Mouse (Mus musculus): Measurements from ENCODE around the gene Olfr585. TPM values are rescaled to one million over a fixed set of nuclear protein-coding genes. Genes with fewer than 3 reads are reported as not detected.

The Olfr585 gene
- polyA plus RNA-seq (2014; fragmentation: Nextera tagmentation; extraction: Ambion mirVana): not detected in 2 replicates

DNA sequence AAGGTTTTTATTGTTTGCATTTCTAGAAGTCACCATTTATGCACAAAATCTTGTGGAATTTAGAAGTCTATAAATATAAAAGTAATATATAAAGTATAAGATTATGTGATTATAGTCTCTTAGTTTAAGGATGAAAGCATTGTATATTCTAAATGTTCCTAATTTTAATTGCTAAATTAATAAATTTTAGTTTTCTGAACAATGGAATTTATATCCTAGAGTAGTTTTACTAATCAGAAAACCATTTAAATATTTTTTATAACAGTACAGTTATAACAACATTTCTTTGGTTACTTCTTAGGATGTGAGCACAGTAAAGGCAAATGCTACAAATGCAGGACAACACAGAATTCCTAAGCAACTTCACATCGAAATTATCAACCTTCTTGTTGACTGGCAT is at the start of gene Olfr585:
Gene Olfr585 (plus strand): TSS at position 301 of the 400 bp plus-strand sequence.
- DNase-seq (ENCODE audit: low spot score): no peak
- 93% methylated on average over 1 of the region's 1 CpGs for WGBS
- H3K27me3 ChIP-seq (ENCODE audit: control insufficient read depth, insufficient read depth, low read length): no peaks in the 10 kb centered on the region

GRCm38 (mm10) chr7:103051000-103051399 is 46.5 kb upstream of the Olfr585 start, which contains the start of gene Olfr583:
Olfr583 (plus strand) TSS chr7:103051300.
- H3K4me1 ChIP-seq (ENCODE audit: control insufficient read depth, insufficient read depth, low read length): no peaks in the 10 kb centered on the region
- H3K4me3 ChIP-seq (ENCODE audit: low read depth, low read length): no peak within 1 kb of the TSS
- no peaks in the 10 kb centered on the region for H3K27me3 ChIP-seq (ENCODE audit: control insufficient read depth, insufficient read depth, low read length)
- ATAC-seq (ENCODE audit: insufficient read depth, low FRiP score, low TSS enrichment) (no peak), DNase-seq (ENCODE audit: low spot score) (no peak)
- WGBS: 82% methylated on average over 1 of the region's 1 CpGs
- H3K27ac ChIP-seq (ENCODE audit: low read depth, low read length): no peak within 1 kb of the TSS
- H3K9ac ChIP-seq (ENCODE audit: low read length): no peak within 1 kb of the TSS
- H3K36me3 ChIP-seq (ENCODE audit: control insufficient read depth, insufficient read depth, low read length): no peaks in the 10 kb centered on the region
- H3K9me3 ChIP-seq (ENCODE audit: control insufficient read depth, low read length): no peaks in the 10 kb centered on the region
- no peak within 1 kb of the TSS for H3K4me2 ChIP-seq (ENCODE audit: low read depth)

More for the DNA sequence above, at the start of gene Olfr585:
- no peaks in the 10 kb centered on the region for H3K9me3 ChIP-seq (ENCODE audit: control insufficient read depth, low read length)
- H3K27ac ChIP-seq (ENCODE audit: low read depth, low read length): no peak within 1 kb of the TSS
- no peak within 1 kb of the TSS for H3K4me3 ChIP-seq (ENCODE audit: low read depth, low read length)
- H3K4me2 ChIP-seq (ENCODE audit: low read depth): no peak within 1 kb of the TSS
- H3K9ac ChIP-seq (ENCODE audit: low read length): no peak within 1 kb of the TSS
- H3K4me1 ChIP-seq (ENCODE audit: control insufficient read depth, insufficient read depth, low read length): no peaks in the 10 kb centered on the region
- ATAC-seq (ENCODE audit: insufficient read depth, low FRiP score, low TSS enrichment): no peak
- H3K36me3 ChIP-seq (ENCODE audit: control insufficient read depth, insufficient read depth, low read length): no peaks in the 10 kb centered on the region

DNA sequence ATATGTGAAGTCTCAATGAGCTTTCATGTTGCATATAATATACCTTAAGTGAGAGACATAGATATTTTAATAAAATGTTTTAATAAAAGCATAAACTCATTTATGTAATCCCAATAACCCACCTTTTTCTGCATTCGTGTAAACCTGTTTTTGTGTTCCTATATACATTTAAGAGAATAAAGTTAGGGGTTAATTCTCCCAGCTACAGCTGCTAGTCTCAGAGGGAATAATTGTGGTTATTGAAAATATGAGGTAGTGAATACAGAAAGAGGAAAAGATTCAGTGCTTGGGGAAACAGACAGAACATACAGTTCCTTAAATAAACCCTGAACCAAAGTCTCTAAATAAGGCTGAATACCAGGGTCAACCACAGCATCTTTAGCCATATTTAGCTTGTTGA is 15.9 kb upstream of the Olfr585 start, which contains the start of gene Olfr584:
Gene Olfr584 (plus strand): TSS at position 301 of the 400 bp plus-strand sequence.
- ATAC-seq (ENCODE audit: insufficient read depth, low FRiP score, low TSS enrichment) (no peak), DNase-seq (ENCODE audit: low spot score) (no peak)
- WGBS: 90% methylated on average over 1 of the region's 1 CpGs

DNA sequence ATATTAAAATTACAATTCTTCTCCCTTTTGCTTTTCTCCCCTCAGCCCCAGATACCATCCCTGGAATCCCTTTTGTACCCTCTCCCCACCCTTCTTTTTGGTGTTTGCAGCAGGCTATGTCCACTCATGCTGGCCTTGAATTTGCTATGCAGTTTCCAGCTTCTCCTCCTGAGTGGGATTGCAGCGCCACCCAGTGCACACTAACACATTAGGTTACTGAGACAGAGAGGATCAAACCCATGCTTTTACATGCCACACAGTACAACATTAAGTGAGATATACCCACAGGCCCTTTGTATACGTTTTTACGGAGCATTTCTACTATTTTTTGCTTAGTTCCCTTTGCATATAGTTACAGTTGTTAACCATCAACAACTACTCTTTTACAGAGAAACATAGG is 21.9 kb downstream of the Olfr585 start:
- H3K27me3 ChIP-seq (ENCODE audit: control insufficient read depth, insufficient read depth, low read length): no peaks in the 10 kb centered on the region
- H3K9me3 ChIP-seq (ENCODE audit: control insufficient read depth, low read length): no peaks in the 10 kb centered on the region
- no peaks in the 10 kb centered on the region for H3K36me3 ChIP-seq (ENCODE audit: control insufficient read depth, insufficient read depth, low read length)
- H3K27ac ChIP-seq (ENCODE audit: low read depth, low read length): no peak overlapping the region
- H3K4me2 ChIP-seq (ENCODE audit: low read depth): no peak overlapping the region
- no peaks in the 10 kb centered on the region for H3K4me1 ChIP-seq (ENCODE audit: control insufficient read depth, insufficient read depth, low read length)
- WGBS: 50% methylated on average over 3 of the region's 3 CpGs
- no peak overlapping the region for H3K9ac ChIP-seq (ENCODE audit: low read length)
- DNase-seq (ENCODE audit: low spot score): no peak
- H3K4me3 ChIP-seq (ENCODE audit: low read depth, low read length): no peak overlapping the region
- no peak for ATAC-seq (ENCODE audit: insufficient read depth, low FRiP score, low TSS enrichment)

More for the DNA sequence above, 15.9 kb upstream of the Olfr585 start, which contains the start of gene Olfr584:
- Histone ChIP-seq H3K4me2 (ENCODE audit: low read depth) (no peak within 1 kb of the TSS), H3K27me3 (ENCODE audit: control insufficient read depth, insufficient read depth, low read length) (no peaks in the 10 kb centered on the region), H3K4me1 (ENCODE audit: control insufficient read depth, insufficient read depth, low read length) (no peaks in the 10 kb centered on the region), H3K4me3 (ENCODE audit: low read depth, low read length) (no peak within 1 kb of the TSS), H3K36me3 (ENCODE audit: control insufficient read depth, insufficient read depth, low read length) (no peaks in the 10 kb centered on the region), H3K9ac (ENCODE audit: low read length) (no peak within 1 kb of the TSS), H3K9me3 (ENCODE audit: control insufficient read depth, low read length) (no peaks in the 10 kb centered on the region), H3K27ac (ENCODE audit: low read depth, low read length) (no peak within 1 kb of the TSS)

GRCm38 (mm10) chr7:103125538-103125937 is 28.0 kb downstream of the Olfr585 start, which contains the start of gene Olfr586:
Olfr586 (minus strand) TSS chr7:103125638.
- no peak within 1 kb of the TSS for H3K9ac ChIP-seq (ENCODE audit: low read length)
- no peak for ATAC-seq (ENCODE audit: insufficient read depth, low FRiP score, low TSS enrichment)
- H3K27me3 ChIP-seq (ENCODE audit: control insufficient read depth, insufficient read depth, low read length): no peaks in the 10 kb centered on the region
- no peaks in the 10 kb centered on the region for H3K4me1 ChIP-seq (ENCODE audit: control insufficient read depth, insufficient read depth, low read length)
- no peak within 1 kb of the TSS for H3K4me2 ChIP-seq (ENCODE audit: low read depth)
- no peak for DNase-seq (ENCODE audit: low spot score)
- WGBS: 91% methylated on average over 3 of the region's 3 CpGs
- no peak within 1 kb of the TSS for H3K27ac ChIP-seq (ENCODE audit: low read depth, low read length)
- H3K36me3 ChIP-seq (ENCODE audit: control insufficient read depth, insufficient read depth, low read length): no peaks in the 10 kb centered on the region
- H3K9me3 ChIP-seq (ENCODE audit: control insufficient read depth, low read length): no peaks in the 10 kb centered on the region
- no peak within 1 kb of the TSS for H3K4me3 ChIP-seq (ENCODE audit: low read depth, low read length)

DNA sequence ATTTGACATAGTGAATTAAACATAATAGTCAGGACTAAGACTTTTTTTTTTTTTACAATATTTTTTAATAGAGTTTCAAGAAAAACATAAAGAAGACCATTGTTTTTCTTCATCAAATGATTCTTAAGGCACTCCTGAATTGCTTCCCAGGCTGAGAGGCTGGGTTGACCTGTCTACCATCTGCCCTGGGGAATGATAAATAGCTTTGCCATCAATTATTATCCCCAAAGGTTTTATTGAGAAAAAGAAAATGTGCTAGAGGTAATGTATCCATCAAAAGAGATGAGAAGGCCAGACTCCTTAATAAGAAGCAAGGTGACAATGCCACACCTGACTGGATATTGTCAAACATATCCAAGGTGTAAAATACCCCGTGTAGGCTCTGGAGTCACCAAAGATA is 43.1 kb downstream of the Olfr585 start, which contains the start of gene Olfr588-ps1:
Gene Olfr588-ps1 (plus strand): TSS at position 301 of the 400 bp plus-strand sequence.
- Histone ChIP-seq H3K4me2 (ENCODE audit: low read depth) (no peak within 1 kb of the TSS), H3K4me3 (ENCODE audit: low read depth, low read length) (no peak within 1 kb of the TSS), H3K27ac (ENCODE audit: low read depth, low read length) (no peak within 1 kb of the TSS), H3K9ac (ENCODE audit: low read length) (no peak within 1 kb of the TSS), H3K27me3 (ENCODE audit: control insufficient read depth, insufficient read depth, low read length) (no peaks in the 10 kb centered on the region), H3K9me3 (ENCODE audit: control insufficient read depth, low read length) (no peaks in the 10 kb centered on the region), H3K36me3 (ENCODE audit: control insufficient read depth, insufficient read depth, low read length) (no peaks in the 10 kb centered on the region), H3K4me1 (ENCODE audit: control insufficient read depth, insufficient read depth, low read length) (no peaks in the 10 kb centered on the region)
- no peak for ATAC-seq (ENCODE audit: insufficient read depth, low FRiP score, low TSS enrichment)
- 82% methylated on average over 1 of the region's 1 CpGs for WGBS
- DNase-seq (ENCODE audit: low spot score): no peak

Other genes starting within 250 kb of the Olfr585 start
- not detected in 2 replicates for gene Olfr566, start 239.0 kb upstream of the Olfr585 start, polyA plus RNA-seq (2014; fragmentation: Nextera tagmentation; extraction: Ambion mirVana)
- gene Olfr568, start 220.6 kb upstream of the Olfr585 start, polyA plus RNA-seq (2014; fragmentation: Nextera tagmentation; extraction: Ambion mirVana): not detected in 2 replicates
- gene Olfr569, start 206.8 kb upstream of the Olfr585 start, polyA plus RNA-seq (2014; fragmentation: Nextera tagmentation; extraction: Ambion mirVana): not detected in 2 replicates
- not detected in 2 replicates for gene Olfr570, start 203.1 kb upstream of the Olfr585 start, polyA plus RNA-seq (2014; fragmentation: Nextera tagmentation; extraction: Ambion mirVana)
- gene Olfr571, start 180.2 kb upstream of the Olfr585 start, polyA plus RNA-seq (2014; fragmentation: Nextera tagmentation; extraction: Ambion mirVana): not detected in 2 replicates
- not detected in 2 replicates for gene Olfr572, start 173.3 kb upstream of the Olfr585 start, polyA plus RNA-seq (2014; fragmentation: Nextera tagmentation; extraction: Ambion mirVana)
- gene Olfr573-ps1, start 155.1 kb upstream of the Olfr585 start, polyA plus RNA-seq (2014; fragmentation: Nextera tagmentation; extraction: Ambion mirVana): not detected in 2 replicates
- gene Olfr574, start 149.3 kb upstream of the Olfr585 start, polyA plus RNA-seq (2014; fragmentation: Nextera tagmentation; extraction: Ambion mirVana): not detected in 2 replicates
- not detected in 2 replicates for gene Olfr575, start 138.9 kb upstream of the Olfr585 start, polyA plus RNA-seq (2014; fragmentation: Nextera tagmentation; extraction: Ambion mirVana)
- not detected in 2 replicates for gene Olfr576, start 135.1 kb upstream of the Olfr585 start, polyA plus RNA-seq (2014; fragmentation: Nextera tagmentation; extraction: Ambion mirVana)
- not detected in 2 replicates for gene Olfr577, start 121.8 kb upstream of the Olfr585 start, polyA plus RNA-seq (2014; fragmentation: Nextera tagmentation; extraction: Ambion mirVana)
- not detected in 2 replicates for gene Olfr578, start 108.4 kb upstream of the Olfr585 start, polyA plus RNA-seq (2014; fragmentation: Nextera tagmentation; extraction: Ambion mirVana)
- not detected in 2 replicates for gene Olfr582, start 59.7 kb upstream of the Olfr585 start, polyA plus RNA-seq (2014; fragmentation: Nextera tagmentation; extraction: Ambion mirVana)
- gene Olfr583, start 46.4 kb upstream of the Olfr585 start, polyA plus RNA-seq (2014; fragmentation: Nextera tagmentation; extraction: Ambion mirVana): not detected in 2 replicates
- gene Olfr584, start 15.8 kb upstream of the Olfr585 start, polyA plus RNA-seq (2014; fragmentation: Nextera tagmentation; extraction: Ambion mirVana): not detected in 2 replicates
- not detected in 2 replicates for gene Olfr586, start 27.9 kb downstream of the Olfr585 start, polyA plus RNA-seq (2014; fragmentation: Nextera tagmentation; extraction: Ambion mirVana)
- gene Olfr588-ps1, start 43.2 kb downstream of the Olfr585 start, polyA plus RNA-seq (2014; fragmentation: Nextera tagmentation; extraction: Ambion mirVana): not detected in 2 replicates
- gene Olfr589, start 58.6 kb downstream of the Olfr585 start, polyA plus RNA-seq (2014; fragmentation: Nextera tagmentation; extraction: Ambion mirVana): not detected in 2 replicates
- gene Olfr591, start 80.6 kb downstream of the Olfr585 start, polyA plus RNA-seq (2014; fragmentation: Nextera tagmentation; extraction: Ambion mirVana): not detected in 2 replicates
- not detected in 2 replicates for gene Olfr592, start 87.1 kb downstream of the Olfr585 start, polyA plus RNA-seq (2014; fragmentation: Nextera tagmentation; extraction: Ambion mirVana)
- not detected in 2 replicates for gene Olfr593, start 114.1 kb downstream of the Olfr585 start, polyA plus RNA-seq (2014; fragmentation: Nextera tagmentation; extraction: Ambion mirVana)
- gene Olfr594, start 119.3 kb downstream of the Olfr585 start, polyA plus RNA-seq (2014; fragmentation: Nextera tagmentation; extraction: Ambion mirVana): not detected in 2 replicates
- not detected in 2 replicates for gene Usp17ld, start 154.8 kb downstream of the Olfr585 start, polyA plus RNA-seq (2014; fragmentation: Nextera tagmentation; extraction: Ambion mirVana)
- not detected in 2 replicates for gene Olfr596, start 207.9 kb downstream of the Olfr585 start, polyA plus RNA-seq (2014; fragmentation: Nextera tagmentation; extraction: Ambion mirVana)
- not detected in 2 replicates for gene Olfr597, start 218.6 kb downstream of the Olfr585 start, polyA plus RNA-seq (2014; fragmentation: Nextera tagmentation; extraction: Ambion mirVana)
- gene Olfr598, start 225.8 kb downstream of the Olfr585 start, polyA plus RNA-seq (2014; fragmentation: Nextera tagmentation; extraction: Ambion mirVana): not detected in 2 replicates
- not detected in 2 replicates for gene Olfr599, start 238.2 kb downstream of the Olfr585 start, polyA plus RNA-seq (2014; fragmentation: Nextera tagmentation; extraction: Ambion mirVana)